Mouse (Mus musculus): ENCODE results near the gene Ccr3.

GRCm38 (mm10) chr9:124040932-124041331 lies 19.2 kb downstream of the Ccr3 start:
- TF ChIP-seq TAL1 (IDR thresholded peaks at IDR 0.05; ENCODE audit: low read length), result no peak
- TF ChIP-seq GATA1 (IDR thresholded peaks at IDR 0.05; ENCODE audit: low read length), result no peak

Data from erythroblast, embryonic 14.5 days (primary cell).